Mouse (Mus musculus) heart, embryonic 12.5 days (tissue): ENCODE data around the gene Sestd1. TPM values are rescaled to one million over a fixed set of nuclear protein-coding genes. Genes with fewer than 3 reads are reported as not detected.

Experiments used
- ATAC-seq: fragments of 200-750 bp; cut with Nextera tagmentation; 2 replicates; pipeline ENCODE4 v1.8.0; 2017; ENCODE audit warnings: moderate TSS enrichment, moderate library complexity; ENCODE audit not compliant: insufficient number of reproducible peaks, low FRiP score
- H3K27ac ChIP-seq: fragments of 300-500 bp; sonication (generic); 2 replicates; pipeline ENCODE4 v1.5.1; 2016; ENCODE audit warnings: mild to moderate bottlenecking, moderate library complexity; ENCODE audit not compliant: poor library complexity, severe bottlenecking
- H3K27me3 ChIP-seq: fragments of 300-500 bp; sonication (generic); replicated peaks from 2 replicates; pipeline ENCODE4 v1.6.1; 2016; ENCODE audit warnings: mild to moderate bottlenecking, moderate library complexity
- H3K36me3 ChIP-seq: fragments of 300-500 bp; sonication (generic); 2 replicates; pipeline ENCODE4 v1.6.1; 2016; ENCODE audit warnings: mild to moderate bottlenecking, moderate library complexity
- H3K4me1 ChIP-seq: fragments of 300-500 bp; sonication (generic); replicated peaks from 2 replicates; pipeline ENCODE4 v1.6.1; 2016; ENCODE audit warnings: mild to moderate bottlenecking
- H3K4me2 ChIP-seq: fragments of 300-500 bp; sonication (generic); 2 replicates; pipeline ENCODE4 v1.6.1; 2016; ENCODE audit warnings: mild to moderate bottlenecking, moderate library complexity
- H3K4me3 ChIP-seq: fragments of 300-500 bp; sonication (generic); 2 replicates; pipeline ENCODE4 v1.5.1; 2016; ENCODE audit warnings: mild to moderate bottlenecking
- H3K9ac ChIP-seq: fragments of 300-500 bp; sonication (generic); 2 replicates; pipeline ENCODE4 v1.6.1; 2016; ENCODE audit warnings: mild to moderate bottlenecking, moderate library complexity
- H3K9me3 ChIP-seq: fragments of 300-500 bp; sonication (generic); replicated peaks from 2 replicates; pipeline ENCODE4 v1.6.1; 2016; ENCODE audit warnings: mild to moderate bottlenecking, moderate library complexity
- WGBS: fragments of 180-500 bp; shearing (Covaris S2); methylation state at CpG from one replicate; pipeline ENCODE4 v1.1.7; 2016; 5-methylcytosine and 5-hydroxymethylcytosine counted together
- polyA plus RNA-seq: library from polyadenylated mRNA; unstranded; fragments of >200 nt; fragmentation: Nextera tagmentation; extraction: Ambion mirVana; gene quantifications from 2 replicates; pipeline ENCODE4 v1.2.1, GENCODE M21; 2016

Gene Sestd1
- polyA plus RNA-seq, 1 experiment from 2014 or later: 12.5 TPM

DNA sequence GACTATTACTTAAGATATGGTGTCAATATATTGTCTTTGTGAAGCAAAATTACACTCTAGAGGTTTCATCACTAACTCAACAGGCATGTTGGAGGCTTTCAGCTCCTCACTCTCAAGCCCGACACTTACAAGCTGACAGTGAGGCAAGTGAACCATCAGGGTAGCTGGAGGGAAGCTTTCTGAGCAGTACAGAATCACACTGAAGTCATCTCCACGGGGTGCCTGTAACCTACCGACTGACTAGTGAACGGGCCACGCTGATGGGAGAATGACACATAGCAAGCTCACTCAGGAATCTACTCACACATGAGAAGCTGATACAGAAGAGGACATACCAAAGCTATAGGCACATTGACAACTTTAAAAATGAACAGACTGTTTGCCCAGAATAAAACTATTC lies 67.5 kb downstream of the Sestd1 start:
- no peaks in the 10 kb centered on the region for H3K27me3 ChIP-seq
- no peak overlapping the region for H3K9ac ChIP-seq
- ATAC-seq: no peak
- H3K9me3 ChIP-seq: no peaks in the 10 kb centered on the region
- no peak overlapping the region for H3K4me3 ChIP-seq
- H3K4me2 ChIP-seq: peak overlapping the region; percentile 12; the same call in 1 of the 2 replicates
- peaks cover 27% of the 10 kb centered on the region for H3K4me1 ChIP-seq
- WGBS: 33% methylated on average over 5 of the region's 5 CpGs
- H3K27ac ChIP-seq: 0 out of 2 replicates have a peak overlapping the region, but pooled peaks have one; percentile 16
- peaks cover 10% of the 10 kb centered on the region; the same call in 1 of the 2 replicates for H3K36me3 ChIP-seq

DNA sequence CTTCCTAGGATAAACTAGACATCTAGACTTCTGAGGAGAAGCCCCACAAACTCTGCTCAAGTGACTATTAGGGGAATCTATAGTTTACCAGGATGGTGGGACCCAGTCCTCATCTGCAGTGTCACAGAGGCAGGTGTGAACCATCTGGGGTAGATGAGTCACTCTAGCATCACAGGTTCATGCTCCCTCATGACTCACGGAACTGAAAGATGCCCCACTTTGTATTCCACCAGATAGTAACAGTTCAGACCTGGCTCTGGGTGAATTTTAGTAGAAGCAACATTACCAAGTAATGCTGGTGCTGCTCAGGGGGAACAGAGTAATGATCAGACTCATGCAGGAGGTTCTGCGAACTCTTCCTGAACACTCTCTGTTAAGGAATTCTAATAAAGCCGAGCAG lies 73.4 kb downstream of the Sestd1 start:
- no peak overlapping the region for H3K27ac ChIP-seq
- H3K4me3 ChIP-seq: no peak overlapping the region
- WGBS: 86% methylated on average over 3 of the region's 3 CpGs

DNA sequence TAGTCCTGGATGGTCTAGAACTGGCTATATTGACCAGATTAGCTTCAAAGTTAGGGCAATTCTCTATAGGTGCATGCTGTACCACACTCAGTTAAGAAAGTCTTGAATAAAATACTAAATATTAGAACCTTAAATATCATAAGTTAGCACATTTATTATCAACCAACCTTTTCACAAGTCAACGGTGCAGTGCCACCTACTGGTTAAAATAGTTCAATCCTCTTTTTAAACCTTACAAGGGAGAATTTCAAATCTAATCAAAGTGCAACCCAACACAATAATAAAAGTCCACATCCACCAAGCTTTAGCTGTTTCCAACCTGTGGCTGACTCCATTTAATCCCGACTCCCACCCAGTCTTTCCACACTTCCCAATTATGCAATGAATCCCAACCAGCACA lies 76.5 kb downstream of the Sestd1 start:
- WGBS: 34% methylated on average over 2 of the region's 2 CpGs

More for the DNA sequence above, 73.4 kb downstream of the Sestd1 start:
- Histone ChIP-seq H3K4me2 (no peak overlapping the region), H3K9me3 (no peaks in the 10 kb centered on the region), H3K27me3 (no peaks in the 10 kb centered on the region), H3K9ac (no peak overlapping the region), H3K4me1 (peaks cover 18% of the 10 kb centered on the region), H3K36me3 (0 out of 2 replicates have a peak, but pooled peaks cover 6% of the 10 kb centered on the region)
- ATAC-seq: no peak

DNA sequence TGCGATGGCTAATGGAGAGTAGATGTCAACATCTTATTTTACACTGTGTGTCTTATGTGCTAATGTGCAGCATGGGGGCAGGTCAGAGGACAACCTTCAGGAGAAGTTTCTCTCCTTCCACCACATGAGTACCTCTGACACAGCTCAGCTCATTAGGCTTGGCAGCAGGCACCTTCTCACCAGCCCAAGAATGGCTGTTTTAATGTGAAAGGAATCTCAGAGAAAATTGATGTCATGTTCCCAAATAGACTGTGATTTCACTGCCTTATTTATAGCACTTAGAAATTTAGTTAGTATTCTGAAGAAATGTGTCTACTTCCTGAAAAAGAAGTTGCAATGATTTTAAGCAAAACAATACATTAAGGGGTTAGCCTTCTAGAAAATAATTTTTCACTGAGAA lies 78.5 kb downstream of the Sestd1 start:
- peaks cover 23% of the 10 kb centered on the region for H3K4me1 ChIP-seq
- 92% methylated on average over 1 of the region's 1 CpGs for WGBS
- H3K4me3 ChIP-seq: no peak overlapping the region

More for the DNA sequence above, 76.5 kb downstream of the Sestd1 start:
- Histone ChIP-seq H3K4me3 (no peak overlapping the region), H3K36me3 (0 out of 2 replicates have a peak, but pooled peaks cover 3% of the 10 kb centered on the region), H3K4me1 (peaks cover 32% of the 10 kb centered on the region), H3K9me3 (no peaks in the 10 kb centered on the region), H3K27me3 (no peaks in the 10 kb centered on the region), H3K4me2 (no peak overlapping the region), H3K9ac (no peak overlapping the region), H3K27ac (no peak overlapping the region)
- no peak for ATAC-seq

DNA sequence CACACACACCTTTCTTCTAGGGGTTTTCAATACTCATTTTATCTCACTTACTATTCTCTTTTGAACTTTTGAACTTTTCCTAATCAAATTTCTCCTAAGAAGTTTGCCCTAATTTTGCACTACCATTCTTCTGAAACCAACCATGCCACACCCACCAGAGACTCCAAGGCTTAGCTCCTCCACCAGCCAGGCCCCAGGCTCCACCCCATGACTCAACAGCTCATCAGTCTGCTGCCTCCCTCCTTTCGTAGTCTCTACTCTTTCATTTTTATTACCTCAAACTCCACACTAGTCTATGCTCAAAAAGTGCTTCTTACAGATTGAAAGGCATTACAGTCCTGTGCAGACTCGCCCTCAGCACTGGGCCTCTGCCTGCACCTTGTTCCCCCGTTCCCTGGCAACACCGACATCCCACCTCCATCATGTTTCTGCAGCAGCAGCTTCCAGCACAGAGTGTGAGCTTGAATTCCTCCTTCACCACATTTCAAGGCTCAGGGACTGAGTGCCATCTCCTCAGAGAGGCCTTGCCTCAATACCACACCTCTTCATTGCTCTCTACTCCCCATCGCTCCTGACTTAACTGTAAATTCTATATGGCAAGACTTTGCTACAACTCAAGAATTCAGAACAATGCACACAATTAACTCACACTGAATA lies 79.3 kb downstream of the Sestd1 start:
- peak; percentile 87 for ATAC-seq
- H3K4me3 ChIP-seq: no peak overlapping the region
- no peak overlapping the region for H3K9ac ChIP-seq
- 67% methylated on average over 5 of the region's 5 CpGs for WGBS
- peak overlapping the region; percentile 3; the same call in 1 of the 2 replicates for H3K4me2 ChIP-seq
- H3K27me3 ChIP-seq: no peaks in the 10 kb centered on the region
- no peak overlapping the region for H3K27ac ChIP-seq
- H3K36me3 ChIP-seq: 0 out of 2 replicates have a peak, but pooled peaks cover 5% of the 10 kb centered on the region
- no peaks in the 10 kb centered on the region for H3K9me3 ChIP-seq
- H3K4me1 ChIP-seq: peaks cover 23% of the 10 kb centered on the region

More for the DNA sequence above, 78.5 kb downstream of the Sestd1 start:
- Histone ChIP-seq H3K27me3 (no peaks in the 10 kb centered on the region), H3K4me2 (no peak overlapping the region), H3K9me3 (no peaks in the 10 kb centered on the region), H3K27ac (no peak overlapping the region), H3K9ac (no peak overlapping the region), H3K36me3 (0 out of 2 replicates have a peak, but pooled peaks cover 5% of the 10 kb centered on the region)
- no peak for ATAC-seq

DNA sequence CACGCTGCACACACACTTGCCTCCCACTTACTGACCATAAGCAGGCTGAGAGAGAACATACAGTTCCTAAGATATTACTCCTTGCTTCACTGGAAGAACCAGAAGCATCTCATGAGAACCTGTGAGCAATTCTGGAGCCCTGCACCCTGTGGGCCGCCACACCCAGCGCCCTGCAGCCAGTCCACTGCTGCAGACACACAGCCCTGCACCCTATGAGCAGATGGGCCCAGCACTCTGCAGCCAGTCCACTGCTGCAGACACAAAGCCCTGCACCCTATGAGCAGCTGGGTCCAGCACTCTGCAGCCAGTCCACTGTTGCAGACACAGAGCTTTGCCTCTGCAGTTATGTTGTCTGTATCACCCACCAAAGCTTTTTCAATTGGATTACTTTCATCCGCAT lies 80.0 kb downstream of the Sestd1 start:
- Histone ChIP-seq H3K27me3 (no peaks in the 10 kb centered on the region), H3K36me3 (0 out of 2 replicates have a peak, but pooled peaks cover 5% of the 10 kb centered on the region), H3K27ac (no peak overlapping the region)

DNA sequence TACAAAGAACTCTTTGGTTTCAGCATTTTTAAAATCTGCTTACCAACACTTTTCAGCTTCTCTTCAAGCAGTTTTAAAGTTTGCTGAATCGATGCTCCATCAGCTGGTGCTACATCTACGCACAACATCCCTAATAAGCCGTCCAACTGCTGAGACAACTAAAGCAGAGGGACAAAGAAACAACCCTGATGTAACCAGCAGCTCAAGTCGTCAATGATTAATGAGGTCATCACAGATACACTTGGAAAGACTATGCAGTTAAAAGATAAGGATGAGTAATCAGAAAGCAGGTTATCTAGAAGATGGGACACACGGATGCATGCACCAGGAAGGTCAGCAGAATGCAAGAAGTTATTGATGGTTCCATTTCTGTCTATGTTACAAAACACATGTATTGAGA lies 82.1 kb downstream of the Sestd1 start:
- WGBS: 63% methylated on average over 5 of the region's 5 CpGs
- ATAC-seq: no peak
- peaks cover 12% of the 10 kb centered on the region; the same call in 1 of the 2 replicates for H3K36me3 ChIP-seq

More for the DNA sequence above, 80.0 kb downstream of the Sestd1 start:
- no peak overlapping the region for H3K4me3 ChIP-seq
- ATAC-seq: peak; percentile 63
- no peak overlapping the region for H3K4me2 ChIP-seq
- H3K9me3 ChIP-seq: no peaks in the 10 kb centered on the region
- 75% methylated on average over 4 of the region's 4 CpGs for WGBS
- H3K9ac ChIP-seq: no peak overlapping the region
- H3K4me1 ChIP-seq: peaks cover 23% of the 10 kb centered on the region

DNA sequence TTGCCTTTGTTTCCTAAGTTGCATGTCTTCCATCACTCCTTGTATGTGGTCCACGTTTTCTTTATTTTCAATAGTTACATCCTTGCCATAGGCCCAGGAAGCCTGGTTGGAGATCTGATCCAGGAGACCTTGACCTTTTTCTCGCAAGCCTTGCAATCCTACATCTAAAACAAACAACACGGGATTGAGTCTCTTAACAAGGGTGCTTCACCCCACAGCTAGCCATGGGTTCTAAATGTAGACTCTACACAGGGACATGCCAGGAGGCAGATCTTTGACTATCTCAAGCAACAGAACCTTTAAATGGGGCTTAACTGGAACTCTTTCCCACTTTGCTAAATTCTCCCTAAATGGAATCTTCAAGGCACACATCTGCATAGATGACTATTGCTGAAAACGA lies 83.6 kb downstream of the Sestd1 start:
- Histone ChIP-seq H3K4me3 (no peak overlapping the region), H3K27ac (no peak overlapping the region), H3K9ac (no peak overlapping the region), H3K36me3 (peaks cover 13% of the 10 kb centered on the region; the same call in 1 of the 2 replicates), H3K9me3 (no peaks in the 10 kb centered on the region), H3K4me2 (no peak overlapping the region), H3K4me1 (peaks cover 23% of the 10 kb centered on the region), H3K27me3 (no peaks in the 10 kb centered on the region)
- ATAC-seq: no peak
- 82% methylated on average over 4 of the region's 4 CpGs for WGBS

More for the DNA sequence above, 82.1 kb downstream of the Sestd1 start:
- H3K9ac ChIP-seq: no peak overlapping the region
- H3K27me3 ChIP-seq: no peaks in the 10 kb centered on the region
- H3K9me3 ChIP-seq: no peaks in the 10 kb centered on the region
- H3K27ac ChIP-seq: no peak overlapping the region
- H3K4me3 ChIP-seq: no peak overlapping the region
- peaks cover 23% of the 10 kb centered on the region for H3K4me1 ChIP-seq
- H3K4me2 ChIP-seq: no peak overlapping the region

DNA sequence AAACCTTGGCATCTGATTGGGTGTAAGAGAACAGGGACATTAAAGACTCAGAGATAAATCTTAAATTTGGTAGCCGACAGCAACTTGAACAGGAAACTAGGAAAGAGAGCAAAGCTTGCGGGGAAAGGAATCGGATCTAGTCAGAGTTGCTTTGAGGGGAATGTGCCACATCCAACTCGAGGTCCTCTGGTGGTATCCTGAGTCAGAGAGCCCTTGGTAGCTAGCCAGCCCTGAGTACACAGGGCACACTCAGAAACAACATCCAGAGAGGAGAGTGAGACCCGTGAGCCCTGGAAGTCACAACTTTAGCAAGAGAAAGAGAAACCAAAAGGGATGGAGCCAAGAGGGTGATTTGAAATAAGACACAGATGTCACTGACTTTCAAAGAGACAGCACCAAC lies 85.3 kb downstream of the Sestd1 start:
- H3K27me3 ChIP-seq: no peaks in the 10 kb centered on the region
- no peak overlapping the region for H3K27ac ChIP-seq
- peaks cover 11% of the 10 kb centered on the region for H3K4me1 ChIP-seq
- WGBS: 82% methylated on average over 5 of the region's 5 CpGs
- H3K9me3 ChIP-seq: no peaks in the 10 kb centered on the region
- H3K4me2 ChIP-seq: no peak overlapping the region
- no peak overlapping the region for H3K4me3 ChIP-seq
- ATAC-seq: no peak
- H3K9ac ChIP-seq: no peak overlapping the region
- H3K36me3 ChIP-seq: peaks cover 28% of the 10 kb centered on the region

DNA sequence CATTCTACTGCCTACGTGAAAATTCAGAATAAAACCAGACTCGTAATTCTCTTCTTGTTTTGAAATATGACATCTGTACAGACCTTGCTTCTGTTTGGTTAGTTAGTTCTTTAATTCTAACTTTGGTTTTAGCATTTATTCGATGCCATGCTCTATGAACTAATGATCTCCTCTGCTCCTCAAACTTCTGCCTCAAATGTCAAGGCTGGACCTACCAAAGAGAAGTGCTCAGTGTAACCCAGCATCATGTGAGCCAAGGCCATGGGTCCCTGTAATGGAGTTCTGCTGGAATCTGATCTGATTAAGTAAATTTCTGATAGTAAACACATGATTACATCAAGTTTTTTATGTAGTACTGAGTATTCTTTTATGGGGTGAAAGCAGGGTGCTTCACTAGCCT lies 88.6 kb downstream of the Sestd1 start:
- 89% methylated on average over 3 of the region's 3 CpGs for WGBS
- Histone ChIP-seq H3K4me2 (no peak overlapping the region), H3K36me3 (peaks cover 39% of the 10 kb centered on the region), H3K27me3 (no peaks in the 10 kb centered on the region), H3K27ac (no peak overlapping the region), H3K9me3 (no peaks in the 10 kb centered on the region), H3K9ac (no peak overlapping the region), H3K4me1 (0 out of 2 replicates have a peak, but pooled peaks cover 2% of the 10 kb centered on the region), H3K4me3 (no peak overlapping the region)
- no peak for ATAC-seq

DNA sequence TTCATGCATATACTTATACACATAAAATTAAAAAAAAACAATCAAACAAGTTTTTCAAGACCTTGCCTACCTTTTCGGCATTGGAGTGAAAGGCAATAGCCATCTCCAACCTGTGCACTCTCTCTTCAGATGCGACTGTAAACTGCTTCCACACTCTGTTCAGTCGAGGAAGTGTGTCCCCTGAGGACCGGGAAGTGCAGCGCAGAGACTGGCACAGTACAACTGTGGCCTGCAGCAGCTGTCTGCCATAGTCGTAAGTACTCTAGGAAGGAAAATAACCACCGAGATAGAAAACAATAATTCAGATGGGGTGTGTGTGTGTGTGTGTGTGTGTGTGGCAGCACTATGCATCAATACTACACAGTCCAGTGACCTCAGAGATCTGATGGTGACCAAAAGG lies 89.5 kb downstream of the Sestd1 start:
- no peaks in the 10 kb centered on the region for H3K9me3 ChIP-seq
- no peak for ATAC-seq
- WGBS: 88% methylated on average over 7 of the region's 7 CpGs
- H3K4me3 ChIP-seq: no peak overlapping the region
- no peak overlapping the region for H3K27ac ChIP-seq
- H3K36me3 ChIP-seq: peaks cover 40% of the 10 kb centered on the region
- 0 out of 2 replicates have a peak, but pooled peaks cover 3% of the 10 kb centered on the region for H3K4me1 ChIP-seq
- no peak overlapping the region for H3K4me2 ChIP-seq
- no peak overlapping the region for H3K9ac ChIP-seq
- no peaks in the 10 kb centered on the region for H3K27me3 ChIP-seq
